In genomic region chr17:79356071-79356601, GRCm38 (mm10) we compare ENCODE assay signal across 7 mouse cellular contexts. TPM values are rescaled to one million over a fixed set of nuclear protein-coding genes. Genes with fewer than 3 reads are reported as not detected.
A peak's percentile ranks its signal among the peaks of the same experiment; 100 is the strongest.
DNase-seq lines count a peak whose midpoint lies in the region; ATAC-seq and TF ChIP-seq lines count a peak whose summit lies in the region.

No protein-coding gene starts in this region.

- WGBS in embryonic facial prominence, embryonic 11.5 days: 8% methylated on average over 24 of the region's 24 CpGs
- WGBS in hindbrain, embryonic 14.5 days: 11% methylated on average over 24 of the region's 24 CpGs
- WGBS in liver, embryonic 15.5 days (ENCODE audit: insufficient replicate concordance): 2% methylated on average over 24 of the region's 24 CpGs

- ATAC-seq in embryonic facial prominence, embryonic 11.5 days (replicated peaks; ENCODE audit: insufficient number of reproducible peaks, low FRiP score, low TSS enrichment, low read depth): peak; percentile 6; the same call in 1 of the 2 replicates
- ATAC-seq in hindbrain, embryonic 14.5 days (ENCODE audit: low FRiP score): peak; percentile 45
- ATAC-seq in liver, embryonic 15.5 days (ENCODE audit: insufficient read depth): no peak

- H3K4me3 ChIP-seq in testis, adult 2 months (ENCODE audit: control insufficient read depth, low read depth, low read length): peak overlapping the region; percentile 88
- H3K4me3 ChIP-seq in embryonic facial prominence, embryonic 11.5 days (ENCODE audit: low read depth, low read length): peak overlapping the region; percentile 69
- peak overlapping the region; percentile 90 for H3K4me3 ChIP-seq in hindbrain, embryonic 14.5 days (replicated peaks; ENCODE audit: low read length)
- peak overlapping the region; percentile 77 for H3K4me3 ChIP-seq in liver, embryonic 15.5 days (replicated peaks)

- DNase-seq in testis, postnatal 10 days (ENCODE audit: low spot score): no peak
- peak; percentile 49 for DNase-seq in embryonic facial prominence, embryonic 11.5 days (ENCODE audit: low spot score)
- peak; percentile 35 for DNase-seq in hindbrain, embryonic 14.5 days (ENCODE audit: low spot score)
- peak; percentile 68 for DNase-seq in retina, postnatal 1 day
- no peak for DNase-seq in right cerebral cortex, postnatal 14 days

- H3K27ac ChIP-seq in testis, adult 2 months (ENCODE audit: control insufficient read depth, insufficient read depth, low read depth, low read length): peak overlapping the region; percentile 96
- no peak overlapping the region for H3K27ac ChIP-seq in embryonic facial prominence, embryonic 11.5 days (replicated peaks; ENCODE audit: low read depth, low read length)
- peak overlapping the region; percentile 94 for H3K27ac ChIP-seq in hindbrain, embryonic 14.5 days
- peak overlapping the region; percentile 91 for H3K27ac ChIP-seq in liver, embryonic 15.5 days (replicated peaks)

- TF ChIP-seq CTCF in testis, adult 2 months (IDR thresholded peaks at IDR 0.05; ENCODE audit: control insufficient read depth, insufficient read depth, insufficient replicate concordance, low read depth, low read length): no peak

- TF ChIP-seq POLR2A in testis, adult 2 months (IDR thresholded peaks at IDR 0.05; ENCODE audit: control insufficient read depth, low read depth, low read length): no peak

- H3K9me3 ChIP-seq in embryonic facial prominence, embryonic 11.5 days (replicated peaks; ENCODE audit: control insufficient read depth, low read length): no peaks in the 10 kb centered on the region
- no peaks in the 10 kb centered on the region for H3K9me3 ChIP-seq in hindbrain, embryonic 14.5 days (ENCODE audit: control insufficient read depth, low read length)
- no peaks in the 10 kb centered on the region for H3K9me3 ChIP-seq in liver, embryonic 15.5 days (replicated peaks)

- no peaks in the 10 kb centered on the region for H3K27me3 ChIP-seq in testis, adult 2 months (ENCODE audit: control insufficient read depth, insufficient read depth, low read length)
- H3K27me3 ChIP-seq in embryonic facial prominence, embryonic 11.5 days (ENCODE audit: control insufficient read depth, insufficient read depth, low read length): no peaks in the 10 kb centered on the region; the same call in 1 of the 2 replicates
- H3K27me3 ChIP-seq in hindbrain, embryonic 14.5 days (ENCODE audit: control insufficient read depth, insufficient read depth, low read length): no peaks in the 10 kb centered on the region
- peaks cover 15% of the 10 kb centered on the region for H3K27me3 ChIP-seq in liver, embryonic 15.5 days

- peak overlapping the region; percentile 97 for H3K4me2 ChIP-seq in embryonic facial prominence, embryonic 11.5 days (ENCODE audit: low read depth, low read length)
- H3K4me2 ChIP-seq in hindbrain, embryonic 14.5 days (replicated peaks): peak overlapping the region; percentile 78
- peak overlapping the region; percentile 100 for H3K4me2 ChIP-seq in liver, embryonic 15.5 days

- H3K9ac ChIP-seq in embryonic facial prominence, embryonic 11.5 days (replicated peaks; ENCODE audit: low read length): peak overlapping the region; percentile 69; the same call in 1 of the 2 replicates
- H3K9ac ChIP-seq in hindbrain, embryonic 14.5 days: peak overlapping the region; percentile 93
- H3K9ac ChIP-seq in liver, embryonic 15.5 days: peak overlapping the region; percentile 89

- H3K36me3 ChIP-seq in testis, adult 2 months (ENCODE audit: control insufficient read depth, insufficient read depth, low read length): no peaks in the 10 kb centered on the region
- no peaks in the 10 kb centered on the region for H3K36me3 ChIP-seq in embryonic facial prominence, embryonic 11.5 days (replicated peaks; ENCODE audit: control insufficient read depth, insufficient read depth, low read depth, low read length)
- no peaks in the 10 kb centered on the region for H3K36me3 ChIP-seq in hindbrain, embryonic 14.5 days (replicated peaks; ENCODE audit: control insufficient read depth, insufficient read depth)
- H3K36me3 ChIP-seq in liver, embryonic 15.5 days (replicated peaks): peaks cover 17% of the 10 kb centered on the region; the same call in 1 of the 2 replicates

- peaks cover 12% of the 10 kb centered on the region for H3K4me1 ChIP-seq in testis, adult 2 months (ENCODE audit: control insufficient read depth, insufficient read depth, low read length)
- H3K4me1 ChIP-seq in embryonic facial prominence, embryonic 11.5 days (ENCODE audit: control insufficient read depth, insufficient read depth, low read length): no peaks in the 10 kb centered on the region
- peaks cover 17% of the 10 kb centered on the region for H3K4me1 ChIP-seq in hindbrain, embryonic 14.5 days (replicated peaks; ENCODE audit: control insufficient read depth, insufficient read depth, low read length)
- peaks cover 59% of the 10 kb centered on the region for H3K4me1 ChIP-seq in liver, embryonic 15.5 days (replicated peaks)

RNA-seq across cellular contexts. Expression of gene Cdc42ep3, which starts 1.2 kb away (rescaled TPM):
- 68.6 and 73.1 TPM in 2 replicates for polyA plus RNA-seq in testis, adult 2 months (2012; rRNA removed)
- 36.0 and 43.1 TPM in 2 replicates for polyA plus RNA-seq in embryonic facial prominence, embryonic 11.5 days (2014; fragmentation: Nextera tagmentation; extraction: Ambion mirVana)
- polyA plus RNA-seq in hindbrain, embryonic 14.5 days (2014; fragmentation: Nextera tagmentation; extraction: Ambion mirVana): 50.5 and 50.6 TPM in 2 replicates
- 60.0 and 62.2 TPM in 2 replicates for polyA plus RNA-seq in liver, embryonic 15.5 days (2015; fragmentation: Nextera tagmentation; extraction: Ambion mirVana)

Comparison
In these comparisons a context has a peak if more than half of its experiments do, and no peak if none do; other contexts are left out.
1. DNase-seq: peak in embryonic facial prominence, embryonic 11.5 days (single experiment), hindbrain, embryonic 14.5 days (single experiment) and retina, postnatal 1 day (single experiment); none in testis, postnatal 10 days (single experiment) and right cerebral cortex, postnatal 14 days (single experiment).
2. Peak in every context shown above with its lines, with median percentiles within 50 percentile points of each other: H3K4me3 ChIP-seq, H3K4me2 ChIP-seq and H3K9ac ChIP-seq.